Mouse (Mus musculus) stomach, postnatal 0 days (tissue): ENCODE results near the gene Taf1. TPM values are rescaled to one million over a fixed set of nuclear protein-coding genes. Genes with fewer than 3 reads are reported as not detected.
"Not testable (repeated sequence)": the region's sequence is repeated elsewhere in the genome, so short reads cannot be mapped to it uniquely, and the experiment has no call there.

Experiments used
- ATAC-seq: fragments of 200-750 bp; cut with Nextera tagmentation; 2 replicates; pipeline ENCODE4 v1.8.0; 2017; ENCODE audit not compliant: low FRiP score, low TSS enrichment
- DNase-seq: peaks from one replicate; pipeline ENCODE4 v3.0.0-alpha.2; 2016; ENCODE audit warnings: low spot score
- H3K27ac ChIP-seq: fragments of 300-500 bp; sonication (generic); replicated peaks from 2 replicates; pipeline ENCODE4 v1.5.1; 2014; ENCODE audit warnings: mild to moderate bottlenecking, control low read depth
- H3K27me3 ChIP-seq: fragments of 300-500 bp; sonication (generic); 2 replicates; pipeline ENCODE4 v1.6.1; 2014; ENCODE audit warnings: low read length; ENCODE audit not compliant: control insufficient read depth, insufficient read depth
- H3K36me3 ChIP-seq: fragments of 300-500 bp; sonication (generic); 2 replicates; pipeline ENCODE4 v1.6.1; 2014; ENCODE audit warnings: low read length, mixed read lengths; ENCODE audit not compliant: control insufficient read depth, insufficient read depth
- H3K4me1 ChIP-seq: fragments of 300-500 bp; sonication (generic); replicated peaks from 2 replicates; pipeline ENCODE4 v1.6.1; 2014; ENCODE audit warnings: antibody characterized with exemption; ENCODE audit not compliant: control insufficient read depth, insufficient read depth
- H3K4me2 ChIP-seq: fragments of 300-500 bp; sonication (generic); replicated peaks from 2 replicates; pipeline ENCODE4 v1.6.1; 2014; ENCODE audit warnings: low read depth, mild to moderate bottlenecking, control low read depth, moderate library complexity
- H3K4me3 ChIP-seq: fragments of 300-500 bp; sonication (generic); 2 replicates; pipeline ENCODE4 v1.5.1; 2014; ENCODE audit warnings: low read depth, low read length, control low read depth
- H3K9ac ChIP-seq: fragments of 300-500 bp; sonication (generic); 2 replicates; pipeline ENCODE4 v1.6.1; 2014; ENCODE audit warnings: mild to moderate bottlenecking, low read length, control low read depth, mixed read lengths
- H3K9me3 ChIP-seq: fragments of 300-500 bp; sonication (generic); 2 replicates; pipeline ENCODE4 v1.6.1; 2016; ENCODE audit warnings: low read length; ENCODE audit not compliant: control insufficient read depth
- CTCF ChIP-seq: IDR thresholded peaks from 2 replicates; pipeline ENCODE4 v1.5.1; 2016; ENCODE audit warnings: antibody characterized with exemption, low read depth, mild to moderate bottlenecking, moderate library complexity
- EP300 ChIP-seq: optimal IDR thresholded peaks from 2 replicates; pipeline ENCODE3; 2016; ENCODE audit warnings: antibody characterized with exemption
- WGBS: fragments of 180-500 bp; shearing (Covaris S2); extraction: QIAGEN DNeasy Blood & Tissue Kit; methylation state at CpG from one replicate; pipeline ENCODE4 v1.1.7; 2014; 5-methylcytosine and 5-hydroxymethylcytosine counted together
- polyA plus RNA-seq: library from polyadenylated mRNA; unstranded; fragments of >200 nt; fragmentation: Nextera tagmentation; extraction: Ambion mirVana; gene quantifications from 2 replicates; pipeline ENCODE4 v1.2.1, GENCODE M21; 2015

The Taf1 gene
- 3.5 and 3.6 TPM in 2 replicates for polyA plus RNA-seq

GRCm38 (mm10) chrX:101532347-101533221, at the start of gene Taf1:
Gene Taf1, plus strand, starts transcription at chrX:101532734.
- Histone ChIP-seq H3K9me3 (no peaks in the 10 kb centered on the region), H3K27ac (peak within 1 kb of the TSS; percentile 65), H3K9ac (peak within 1 kb of the TSS; percentile 67), H3K4me3 (peak within 1 kb of the TSS; percentile 55), H3K27me3 (no peaks in the 10 kb centered on the region), H3K36me3 (no peaks in the 10 kb centered on the region), H3K4me2 (peak within 1 kb of the TSS; percentile 55), H3K4me1 (no peaks in the 10 kb centered on the region)
- DNase-seq (peak; percentile 91), ATAC-seq (peak; percentile 99)
- TF ChIP-seq CTCF, result no peak
- no peak for TF ChIP-seq EP300
- WGBS, result 18% methylated on average over 47 of the region's 47 CpGs

- H3K4me2 ChIP-seq, H3K9ac ChIP-seq, ATAC-seq, H3K4me1 ChIP-seq, H3K36me3 ChIP-seq, H3K27me3 ChIP-seq, H3K9me3 ChIP-seq, H3K27ac ChIP-seq, H3K4me3 ChIP-seq: not testable (repeated sequence)
- DNase-seq, result peak; percentile 36
- peak; percentile 82 for TF ChIP-seq CTCF
- WGBS, result 25% methylated on average over 10 of the region's 12 CpGs
These were observed 45.9 kb upstream of the Taf1 start for GRCm38 (mm10) chrX:101486487-101487152.

GRCm38 (mm10) chrX:101504636-101505035, 27.9 kb upstream of the Taf1 start:
- Histone ChIP-seq H3K4me1 (no peaks in the 10 kb centered on the region), H3K9ac (no peak overlapping the region), H3K4me3 (no peak overlapping the region), H3K9me3 (no peaks in the 10 kb centered on the region), H3K27ac (no peak overlapping the region), H3K36me3 (no peaks in the 10 kb centered on the region), H3K4me2 (no peak overlapping the region), H3K27me3 (no peaks in the 10 kb centered on the region)
- 15% methylated on average over 3 of the region's 3 CpGs for WGBS
- TF ChIP-seq CTCF (peak; percentile 67), EP300 (no peak)
- ATAC-seq, result no peak
- DNase-seq, result peak; percentile 23

- Histone ChIP-seq H3K4me2 (no peak overlapping the region), H3K36me3 (no peaks in the 10 kb centered on the region), H3K4me3 (no peak overlapping the region), H3K4me1 (no peaks in the 10 kb centered on the region), H3K27me3 (no peaks in the 10 kb centered on the region), H3K9ac (no peak overlapping the region), H3K9me3 (no peaks in the 10 kb centered on the region), H3K27ac (no peak overlapping the region)
- 6% methylated on average over 2 of the region's 2 CpGs for WGBS
- TF ChIP-seq CTCF, result peak; percentile 64
- TF ChIP-seq EP300, result no peak
- no peak for ATAC-seq
- no peak for DNase-seq
These were observed 16.8 kb upstream of the Taf1 start for GRCm38 (mm10) chrX:101515710-101516109.

GRCm38 (mm10) chrX:101518006-101518405, 14.5 kb upstream of the Taf1 start:
- H3K9me3 ChIP-seq, result no peaks in the 10 kb centered on the region
- 89% methylated on average over 4 of the region's 4 CpGs for WGBS
- ATAC-seq, result no peak
- no peak overlapping the region for H3K9ac ChIP-seq
- no peaks in the 10 kb centered on the region for H3K36me3 ChIP-seq
- no peak overlapping the region for H3K4me3 ChIP-seq
- no peaks in the 10 kb centered on the region for H3K4me1 ChIP-seq
- H3K27me3 ChIP-seq, result no peaks in the 10 kb centered on the region
- no peak overlapping the region for H3K4me2 ChIP-seq
- H3K27ac ChIP-seq, result no peak overlapping the region
- no peak for DNase-seq
- TF ChIP-seq CTCF, result no peak
- no peak for TF ChIP-seq EP300

DNA sequence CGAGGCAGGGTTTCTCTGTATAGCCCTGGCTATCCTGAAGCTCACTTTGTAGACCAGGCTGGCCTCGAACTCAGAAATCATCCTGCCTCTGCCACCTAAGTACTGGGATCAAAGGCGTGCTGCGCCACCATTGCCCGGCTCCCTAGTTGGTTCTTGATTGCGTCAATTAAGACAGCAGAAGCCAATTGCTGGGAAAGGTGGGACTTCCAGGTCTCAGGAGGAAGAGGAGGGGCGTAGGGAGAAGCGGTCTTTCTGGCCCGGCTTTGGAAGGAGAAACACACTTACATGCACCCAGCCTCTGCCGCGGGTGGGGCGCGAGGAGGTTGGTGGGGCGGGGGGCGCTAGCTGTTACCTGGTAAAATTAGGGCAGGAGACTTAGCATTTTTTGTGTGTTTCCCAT, 10.5 kb upstream of the Taf1 start:
- no peaks in the 10 kb centered on the region for H3K4me1 ChIP-seq
- no peak for DNase-seq
- 82% methylated on average over 15 of the region's 15 CpGs for WGBS
- no peak overlapping the region for H3K4me2 ChIP-seq
- no peaks in the 10 kb centered on the region for H3K36me3 ChIP-seq
- H3K9me3 ChIP-seq, result no peaks in the 10 kb centered on the region
- H3K27me3 ChIP-seq, result no peaks in the 10 kb centered on the region
- no peak overlapping the region for H3K4me3 ChIP-seq
- no peak overlapping the region for H3K27ac ChIP-seq
- no peak for TF ChIP-seq CTCF
- TF ChIP-seq EP300, result no peak
- ATAC-seq, result no peak
- no peak overlapping the region for H3K9ac ChIP-seq
